Mouse (Mus musculus) testis, postnatal 10 days (tissue): ENCODE results near the gene Stox1.

ENCODE experiments used
- DNase-seq: peaks from one replicate; pipeline ENCODE4 v3.0.0; 2021; ENCODE audit warnings: low spot score

The Stox1 gene

GRCm38 (mm10) chr10:62664963-62665590, 60.9 kb downstream of the Stox1 start:
- peak; percentile 70 for DNase-seq

- DNase-seq, result no peak
Measured at GRCm38 (mm10) chr10:62664171-62664570, 61.8 kb downstream of the Stox1 start.

DNA sequence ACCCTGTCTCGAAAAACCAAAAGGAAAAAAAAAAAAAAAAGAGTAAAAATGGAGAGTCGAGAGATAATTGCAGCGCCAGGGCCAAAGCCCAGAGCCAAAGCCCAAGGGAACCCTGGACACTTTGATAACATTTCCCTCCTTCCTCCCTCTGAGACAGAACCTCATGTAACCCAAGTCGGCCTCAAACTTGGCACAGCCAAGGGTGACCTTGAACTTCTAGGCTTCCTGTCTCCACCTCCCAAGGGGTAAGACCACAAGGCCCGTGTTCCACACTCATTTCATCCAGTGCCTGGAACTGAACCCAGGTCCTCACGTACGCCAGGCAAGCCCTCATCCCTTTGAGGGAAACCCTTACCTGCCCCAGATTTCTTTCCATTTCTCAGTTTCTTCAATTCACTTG, 69.2 kb downstream of the Stox1 start:
- DNase-seq, result peak; percentile 35

DNA sequence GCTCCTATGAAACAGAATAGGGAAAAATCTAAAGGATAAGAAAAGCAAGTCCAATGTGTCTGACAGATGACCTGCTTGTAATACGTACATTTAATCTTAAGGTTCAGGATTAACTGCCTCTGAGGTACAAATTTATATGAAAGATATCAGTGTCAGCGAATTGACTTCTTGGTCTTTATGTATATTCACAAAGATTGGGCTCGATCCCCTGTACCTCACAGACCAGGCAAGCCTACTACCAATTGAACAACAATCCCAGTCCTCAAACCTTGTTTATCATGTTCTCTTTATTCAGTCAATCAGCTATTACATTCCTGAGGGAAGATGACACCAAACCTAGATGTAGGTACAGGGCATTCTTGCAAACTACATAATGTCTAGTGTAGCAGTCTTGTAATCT, 74.0 kb downstream of the Stox1 start:
- no peak for DNase-seq

DNA sequence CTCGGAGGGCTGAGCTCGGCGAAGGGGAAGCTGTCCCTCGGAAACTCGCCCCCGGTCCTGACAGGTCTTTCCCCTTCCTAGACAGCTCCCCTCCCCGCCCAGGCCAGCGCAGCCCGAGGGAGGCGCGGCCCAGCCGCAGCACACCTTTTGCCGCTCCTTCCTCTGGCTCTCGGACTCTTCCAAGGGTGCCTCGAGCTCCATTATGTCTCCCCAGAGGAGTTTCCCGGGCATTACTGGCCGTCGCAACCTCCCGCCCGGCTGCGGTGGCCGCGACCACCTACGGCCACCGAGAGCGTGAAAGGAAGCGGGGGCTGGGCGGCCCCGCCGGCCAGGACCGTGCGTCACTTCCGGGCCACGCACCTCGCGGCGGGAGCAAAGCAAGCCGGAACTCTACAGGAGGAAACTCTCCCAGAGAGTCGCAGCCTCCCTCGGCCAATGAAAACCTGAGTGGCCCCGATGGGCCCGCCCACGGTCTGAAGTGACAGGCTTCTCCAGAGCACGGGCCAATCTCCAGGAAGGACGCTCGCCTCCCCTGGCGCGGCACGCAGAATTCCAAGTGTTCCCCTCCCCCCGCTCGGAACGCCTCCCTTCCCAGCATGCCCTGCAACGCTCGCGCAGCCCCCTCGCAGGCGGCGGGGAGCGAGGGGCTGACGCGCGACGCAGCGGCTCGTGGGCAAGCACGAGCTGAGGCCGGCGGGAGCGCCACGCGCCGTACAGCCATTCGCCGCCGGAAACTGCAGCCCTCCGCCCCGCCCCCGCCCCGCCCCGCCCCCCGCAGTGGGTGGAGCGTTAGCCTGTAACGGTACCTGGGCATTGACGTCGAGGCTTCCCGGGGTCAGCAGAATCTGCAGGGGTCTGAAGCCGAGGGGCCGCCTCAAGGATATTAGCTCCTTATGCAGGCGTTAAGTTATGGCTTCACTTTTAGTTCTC, 74.8 kb downstream of the Stox1 start, which contains the start of gene Ddx50:
TSS of gene Ddx50 (minus strand) at position 338 of the 930 bp plus-strand sequence.
- DNase-seq, result peak; percentile 99

GRCm38 (mm10) chr10:62650358-62650782, 75.6 kb downstream of the Stox1 start:
- no peak for DNase-seq
